Mouse (Mus musculus) kidney, postnatal 0 days (tissue): ENCODE data around the gene Mmel1. TPM values are rescaled to one million over a fixed set of nuclear protein-coding genes. Genes with fewer than 3 reads are reported as not detected.

Experiments used
- ATAC-seq: fragments of 200-750 bp; cut with Nextera tagmentation; replicated peaks from 2 replicates; pipeline ENCODE4 v1.8.0; 2017; ENCODE audit warnings: low read depth, moderate number of reproducible peaks, moderate TSS enrichment, moderate library complexity; ENCODE audit not compliant: low FRiP score
- DNase-seq: peaks from one replicate; pipeline ENCODE4 v3.0.0-alpha.2; 2016; ENCODE audit warnings: low spot score
- H3K27ac ChIP-seq: fragments of 300-500 bp; sonication (generic); 2 replicates; pipeline ENCODE4 v1.5.1; 2014; ENCODE audit warnings: mild to moderate bottlenecking
- H3K27me3 ChIP-seq: fragments of 300-500 bp; sonication (generic); 2 replicates; pipeline ENCODE4 v1.6.1; 2014; ENCODE audit warnings: low read length, mixed read lengths; ENCODE audit not compliant: insufficient read depth
- H3K36me3 ChIP-seq: fragments of 300-500 bp; sonication (generic); 2 replicates; pipeline ENCODE4 v1.6.1; 2014; ENCODE audit warnings: low read length, mixed read lengths; ENCODE audit not compliant: insufficient read depth
- H3K4me1 ChIP-seq: fragments of 300-500 bp; sonication (generic); replicated peaks from 2 replicates; pipeline ENCODE4 v1.6.1; 2014; ENCODE audit warnings: antibody characterized with exemption, low read length, mixed read lengths; ENCODE audit not compliant: insufficient read depth
- H3K4me2 ChIP-seq: fragments of 300-500 bp; sonication (generic); 2 replicates; pipeline ENCODE4 v1.6.1; 2014; ENCODE audit warnings: mild to moderate bottlenecking, low read length, moderate library complexity, mixed read lengths
- H3K4me3 ChIP-seq: fragments of 300-500 bp; sonication (generic); replicated peaks from 2 replicates; pipeline ENCODE4 v1.5.1; 2014; ENCODE audit warnings: low read depth, low read length
- H3K9ac ChIP-seq: fragments of 300-500 bp; sonication (generic); 2 replicates; pipeline ENCODE4 v1.6.1; 2014; ENCODE audit warnings: low read depth, low read length
- H3K9me3 ChIP-seq: fragments of 300-500 bp; sonication (generic); replicated peaks from 2 replicates; pipeline ENCODE4 v1.6.1; 2016; ENCODE audit warnings: low read length, inconsistent platforms, mixed read lengths
- CTCF ChIP-seq: IDR thresholded peaks from 2 replicates; pipeline ENCODE4 v1.5.1; 2016; ENCODE audit warnings: antibody characterized with exemption, low read depth, mild to moderate bottlenecking, moderate library complexity
- WGBS: fragments of 180-500 bp; shearing (Covaris S2); extraction: QIAGEN DNeasy Blood & Tissue Kit; methylation state at CpG from one replicate; pipeline ENCODE4 v1.1.7; 2014; 5-methylcytosine and 5-hydroxymethylcytosine counted together
- polyA plus RNA-seq: library from polyadenylated mRNA; unstranded; fragments of >200 nt; fragmentation: Nextera tagmentation; extraction: Ambion mirVana; gene quantifications from 2 replicates; pipeline ENCODE4 v1.2.1, GENCODE M21; 2015

Gene Mmel1
- polyA plus RNA-seq, 1 experiment from 2014 or later = not detected

DNA sequence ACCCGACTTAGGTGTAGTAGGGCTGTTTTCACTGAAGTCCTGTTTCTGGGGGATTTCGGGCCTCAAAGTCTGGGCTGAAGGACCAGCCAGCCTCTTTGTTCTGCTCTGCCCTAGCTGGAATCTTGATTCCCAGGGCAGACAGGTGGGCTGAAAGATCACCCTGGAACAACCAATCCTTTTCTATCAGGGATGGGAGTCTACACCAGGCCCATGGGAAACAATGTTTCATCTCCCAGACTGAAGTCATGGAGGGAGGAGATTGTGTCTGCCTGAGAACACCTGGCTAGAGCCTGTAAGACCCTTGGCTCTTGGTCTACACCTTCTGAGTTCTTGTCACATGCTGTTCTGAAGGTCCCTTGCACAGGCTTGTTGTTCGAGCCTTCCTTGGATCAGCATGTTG is 10.8 kb upstream of the Mmel1 start:
- no peaks in the 10 kb centered on the region for H3K36me3 ChIP-seq
- H3K9me3 ChIP-seq = no peaks in the 10 kb centered on the region; the same call in 1 of the 2 replicates
- H3K9ac ChIP-seq = no peak overlapping the region
- WGBS = 78% methylated on average over 3 of the region's 3 CpGs
- peaks cover 4% of the 10 kb centered on the region; the same call in 1 of the 2 replicates for H3K4me1 ChIP-seq
- H3K4me2 ChIP-seq = no peak overlapping the region
- H3K27ac ChIP-seq = no peak overlapping the region
- peaks cover 30% of the 10 kb centered on the region for H3K27me3 ChIP-seq
- TF ChIP-seq CTCF = no peak
- no peak for ATAC-seq
- no peak for DNase-seq
- no peak overlapping the region for H3K4me3 ChIP-seq

DNA sequence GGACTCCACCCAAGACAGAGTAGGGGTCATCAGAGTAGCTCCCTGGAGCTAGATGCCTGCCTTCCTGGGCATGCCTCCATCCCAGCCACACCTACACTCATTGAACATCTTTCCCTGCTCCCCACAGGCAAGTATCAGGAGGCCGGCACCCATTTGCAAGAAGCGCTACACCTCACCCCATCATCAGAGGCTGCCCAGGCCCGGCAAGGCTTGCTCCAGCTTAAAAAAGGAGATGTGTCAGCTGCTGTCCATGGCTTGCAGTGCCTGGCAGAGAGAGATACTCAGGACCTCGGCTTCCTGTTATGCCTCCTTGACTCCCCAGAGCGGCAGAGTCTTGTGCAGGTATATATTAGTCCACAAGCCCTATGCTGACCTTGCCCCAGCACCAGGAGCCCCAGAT is 7.4 kb upstream of the Mmel1 start:
- no peak overlapping the region for H3K27ac ChIP-seq
- ATAC-seq = no peak
- H3K9ac ChIP-seq = no peak overlapping the region
- TF ChIP-seq CTCF = no peak
- H3K4me1 ChIP-seq = no peaks in the 10 kb centered on the region; the same call in 1 of the 2 replicates
- H3K4me2 ChIP-seq = no peak overlapping the region
- peaks cover 2% of the 10 kb centered on the region; the same call in 1 of the 2 replicates for H3K27me3 ChIP-seq
- DNase-seq = no peak
- H3K36me3 ChIP-seq = no peaks in the 10 kb centered on the region
- no peaks in the 10 kb centered on the region for H3K9me3 ChIP-seq
- H3K4me3 ChIP-seq = no peak overlapping the region
- 73% methylated on average over 5 of the region's 5 CpGs for WGBS

DNA sequence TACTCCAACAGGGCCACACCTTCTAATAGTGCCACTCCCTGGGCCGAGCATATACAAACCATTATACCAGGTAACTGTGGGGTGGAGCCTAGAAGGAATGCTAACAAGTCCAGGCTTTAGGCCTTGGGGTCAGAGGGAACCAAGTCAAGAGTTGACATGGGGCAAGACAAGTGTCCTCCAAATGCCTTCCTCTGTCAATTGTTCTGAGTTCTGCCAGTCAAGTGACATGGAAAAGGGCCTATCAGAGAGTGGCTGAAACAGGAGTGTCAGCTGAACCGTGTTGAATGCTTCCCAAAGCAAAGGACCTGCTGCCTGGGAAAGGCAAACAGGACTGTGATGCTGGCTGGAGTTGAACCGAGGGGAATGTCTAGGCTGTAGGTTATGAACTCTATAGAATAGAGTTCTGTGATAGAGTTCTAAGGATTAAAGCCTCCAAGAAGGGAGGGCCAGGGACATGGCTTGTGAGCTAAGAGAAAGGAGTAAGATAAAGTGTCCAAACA is 5.9 kb upstream of the Mmel1 start:
- Histone ChIP-seq H3K9me3 (no peaks in the 10 kb centered on the region), H3K4me2 (no peak overlapping the region), H3K27ac (no peak overlapping the region), H3K27me3 (no peaks in the 10 kb centered on the region), H3K9ac (no peak overlapping the region), H3K4me3 (no peak overlapping the region), H3K36me3 (no peaks in the 10 kb centered on the region), H3K4me1 (no peaks in the 10 kb centered on the region; the same call in 1 of the 2 replicates)
- TF ChIP-seq CTCF = no peak
- ATAC-seq = no peak
- DNase-seq = no peak
- WGBS = 89% methylated on average over 3 of the region's 3 CpGs

DNA sequence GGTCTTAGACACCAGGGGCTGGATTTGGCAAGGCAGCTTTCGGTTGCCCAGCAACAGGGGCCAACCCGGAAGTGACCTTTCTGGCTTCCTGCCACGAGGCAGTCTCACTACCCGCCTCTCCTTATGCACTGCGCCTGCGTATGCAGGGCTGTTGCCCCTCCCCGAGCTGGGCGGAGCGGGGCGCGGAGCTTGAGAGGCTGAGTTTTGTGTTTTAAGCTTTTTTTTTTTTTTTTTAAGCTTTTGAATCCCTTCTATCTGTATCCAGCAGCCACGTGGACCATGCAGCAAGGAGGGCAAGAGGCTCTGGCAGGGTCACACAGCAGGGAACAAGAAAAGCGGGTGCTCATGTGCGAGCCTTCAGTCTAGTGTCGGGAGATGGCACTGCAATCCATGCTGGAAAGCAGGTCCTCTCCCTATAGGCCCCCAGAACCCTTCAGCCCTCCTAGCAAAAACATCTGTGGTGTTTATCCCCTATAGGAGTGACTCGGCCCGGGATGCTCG is 5.1 kb upstream of the Mmel1 start:
- DNase-seq = peak; percentile 95
- Histone ChIP-seq H3K27ac (peak overlapping the region; percentile 47; the same call in 1 of the 2 replicates), H3K4me3 (peak overlapping the region; percentile 33), H3K9ac (peak overlapping the region; percentile 54), H3K27me3 (no peaks in the 10 kb centered on the region), H3K9me3 (no peaks in the 10 kb centered on the region), H3K4me2 (peak overlapping the region; percentile 63), H3K36me3 (no peaks in the 10 kb centered on the region), H3K4me1 (no peaks in the 10 kb centered on the region; the same call in 1 of the 2 replicates)
- ATAC-seq = peak; percentile 91
- under 1% methylated on average over 18 of the region's 18 CpGs for WGBS
- peak; percentile 26; the same call in 1 of the 2 replicates for TF ChIP-seq CTCF

DNA sequence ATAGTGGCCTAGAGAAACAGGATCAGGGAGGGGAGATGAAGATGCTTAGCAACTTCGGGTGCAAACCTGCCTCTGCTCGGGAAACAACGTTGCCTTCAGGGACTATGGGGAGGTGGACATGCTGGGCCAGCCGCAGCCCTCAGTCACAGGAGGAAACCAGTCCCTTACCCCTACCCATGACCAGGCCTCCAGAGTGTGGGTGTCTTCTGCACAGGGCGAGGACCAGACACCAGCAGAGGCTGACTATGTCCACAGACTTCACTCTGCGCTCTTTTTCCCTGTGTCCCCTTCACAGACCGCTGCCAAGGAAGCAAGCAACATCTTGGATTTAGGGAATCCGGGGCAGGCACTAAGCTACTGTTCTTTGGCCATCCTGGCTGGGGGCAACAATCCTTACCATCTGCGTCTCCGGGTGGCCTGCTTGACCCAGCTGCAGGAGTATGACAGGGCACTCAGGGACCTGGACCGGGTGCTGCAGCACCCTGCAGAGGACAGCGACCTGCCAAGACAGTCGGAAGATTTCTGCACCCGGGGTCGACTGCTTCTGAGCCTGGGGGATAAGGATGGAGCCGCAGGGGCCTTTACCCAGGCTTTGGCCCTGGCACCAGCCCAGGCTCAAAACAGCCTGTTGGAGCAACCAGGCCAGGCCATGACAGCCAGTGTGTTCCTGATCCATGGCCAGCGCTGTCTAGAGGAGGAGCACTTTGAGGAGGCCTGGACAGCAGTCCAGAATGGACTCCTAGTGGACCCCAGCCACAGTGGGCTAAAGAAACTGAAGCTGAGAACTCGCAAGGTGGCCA is 4.2 kb upstream of the Mmel1 start:
- Histone ChIP-seq H3K27ac (no peak overlapping the region), H3K9ac (peak overlapping the region; percentile 54; the same call in 1 of the 2 replicates), H3K4me1 (no peaks in the 10 kb centered on the region; the same call in 1 of the 2 replicates), H3K4me2 (peak overlapping the region; percentile 63), H3K36me3 (no peaks in the 10 kb centered on the region), H3K27me3 (no peaks in the 10 kb centered on the region), H3K9me3 (no peaks in the 10 kb centered on the region), H3K4me3 (no peak overlapping the region; the same call in 1 of the 2 replicates)
- DNase-seq (no peak), ATAC-seq (no peak)
- 80% methylated on average over 18 of the region's 18 CpGs for WGBS
- no peak for TF ChIP-seq CTCF

DNA sequence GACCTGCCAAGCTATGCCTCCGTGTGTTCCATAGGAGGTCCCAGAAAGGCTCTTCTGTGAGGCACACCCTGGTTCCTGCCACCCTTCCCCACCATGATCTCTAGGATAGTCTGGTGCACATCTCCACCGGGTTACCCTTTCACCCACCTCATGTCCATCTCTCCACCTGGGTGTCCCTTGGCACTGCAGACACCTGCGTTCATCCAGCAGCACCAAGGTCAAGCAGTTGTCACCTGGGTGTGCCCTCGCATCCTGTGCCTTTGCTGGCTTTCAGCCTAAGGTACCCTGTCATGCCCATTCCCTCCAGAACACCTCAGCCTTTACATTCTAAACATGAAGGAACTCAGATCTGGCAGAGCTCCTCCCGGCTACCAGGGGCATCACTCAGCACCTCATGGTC is 3.0 kb upstream of the Mmel1 start:
- ATAC-seq (no peak), DNase-seq (no peak)
- 86% methylated on average over 5 of the region's 5 CpGs for WGBS
- no peak overlapping the region for H3K27ac ChIP-seq
- no peaks in the 10 kb centered on the region; the same call in 1 of the 2 replicates for H3K4me1 ChIP-seq
- H3K9me3 ChIP-seq = no peaks in the 10 kb centered on the region
- H3K4me3 ChIP-seq = no peak overlapping the region
- no peak for TF ChIP-seq CTCF
- H3K36me3 ChIP-seq = no peaks in the 10 kb centered on the region
- H3K4me2 ChIP-seq = no peak overlapping the region
- no peaks in the 10 kb centered on the region for H3K27me3 ChIP-seq
- no peak overlapping the region for H3K9ac ChIP-seq
